In the genomic region with DNA sequence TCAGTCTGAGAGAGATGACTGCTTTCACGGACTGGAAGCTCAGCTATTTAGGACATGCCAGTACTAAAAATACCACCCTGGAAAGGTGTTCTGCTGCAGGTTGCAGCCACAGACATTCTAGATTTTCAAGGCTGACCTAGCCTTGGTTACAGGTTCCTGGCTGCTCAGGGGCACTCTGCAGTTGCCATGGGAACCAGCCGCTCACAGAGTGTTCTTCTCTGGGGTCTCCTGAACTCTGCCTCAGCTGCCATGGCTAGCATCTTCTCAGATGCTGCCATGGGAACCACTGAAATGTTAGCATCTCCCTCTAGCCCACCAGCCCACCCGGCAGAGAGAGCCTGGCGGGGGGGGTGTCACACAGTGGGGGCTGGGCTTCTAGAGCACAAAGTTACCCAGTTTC, we compare ENCODE assay signal across 11 mouse cellular contexts. TPM values are rescaled to one million over a fixed set of nuclear protein-coding genes. Genes with fewer than 3 reads are reported as not detected.
DNase-seq lines count a peak whose midpoint lies in the region; ATAC-seq lines count a peak whose summit lies in the region.
"Had no signal": no experiment of that assay in that cellular context is flagged by ENCODE, and none has a peak within 500 bp of the region (broad histone marks: within the 10 kb centered on the region; RNA-seq: fewer than 3 reads in every experiment).

No protein-coding gene starts in this region.

- ATAC-seq in forebrain, embryonic 15.5 days (replicated peaks) = peak; percentile 39; the same call in 1 of the 2 replicates
- no peak for ATAC-seq in limb, embryonic 13.5 days (ENCODE audit: low FRiP score, low read depth)

- intact Hi-C loops in heart, postnatal 36 days (cut with DNase I) = no loop called here

- DNase-seq in thymus, postnatal 0 days (ENCODE audit: low spot score) = peak; percentile 43
- no peak for DNase-seq in thymus, adult 18-20 months
- peak; percentile 63 for DNase-seq in retina, embryonic 14.5 days (ENCODE audit: low spot score)
- DNase-seq in heart, postnatal 36 days = no peak
- no peak for DNase-seq in ovary, postnatal 10 days (ENCODE audit: low spot score)
- DNase-seq in frontal cortex, adult 2 months (ENCODE audit: extremely low spot score in 1 of 2, low spot score in 1 of 2) = no peak
- DNase-seq: gastrocnemius, postnatal 14 days; heart, postnatal 14 days had no signal

- H3K9me3 ChIP-seq in forebrain, embryonic 15.5 days = no peaks in the 10 kb centered on the region
- peaks cover 7% of the 10 kb centered on the region for H3K9me3 ChIP-seq in limb, embryonic 13.5 days

- no peaks in the 10 kb centered on the region for H3K36me3 ChIP-seq in forebrain, embryonic 15.5 days
- H3K36me3 ChIP-seq in limb, embryonic 13.5 days = no peaks in the 10 kb centered on the region

- no peaks in the 10 kb centered on the region for H3K27me3 ChIP-seq in forebrain, embryonic 15.5 days
- H3K27me3 ChIP-seq in limb, embryonic 13.5 days = no peaks in the 10 kb centered on the region

- H3K4me2 ChIP-seq in forebrain, embryonic 15.5 days (replicated peaks) = no peak overlapping the region
- no peak overlapping the region for H3K4me2 ChIP-seq in limb, embryonic 13.5 days (replicated peaks)

- H3K27ac ChIP-seq in forebrain, embryonic 15.5 days (replicated peaks) = peak overlapping the region; percentile 6; the same call in 1 of the 2 replicates
- H3K27ac ChIP-seq in limb, embryonic 13.5 days = peak overlapping the region; percentile 28; the same call in 1 of the 2 replicates
- H3K27ac ChIP-seq: stomach, postnatal 0 days had no signal

- H3K4me1 ChIP-seq in forebrain, embryonic 15.5 days = peaks cover 34% of the 10 kb centered on the region
- H3K4me1 ChIP-seq in limb, embryonic 13.5 days = peaks cover 57% of the 10 kb centered on the region

- H3K4me3 ChIP-seq in forebrain, embryonic 15.5 days = no peak overlapping the region
- H3K4me3 ChIP-seq in limb, embryonic 13.5 days = no peak overlapping the region

- H3K9ac ChIP-seq in forebrain, embryonic 15.5 days (replicated peaks) = no peak overlapping the region
- H3K9ac ChIP-seq in limb, embryonic 13.5 days = no peak overlapping the region

- WGBS in forebrain, embryonic 15.5 days = 16% methylated on average over 4 of the region's 4 CpGs
- WGBS in limb, embryonic 13.5 days = 21% methylated on average over 4 of the region's 4 CpGs

RNA-seq across cellular contexts. Expression of a gene that starts 52.4 kb away (rescaled TPM):
- polyA plus RNA-seq in thymus, postnatal 0 days (2015; fragmentation: Nextera tagmentation; extraction: Ambion mirVana) = 29.7 and 29.8 TPM in 2 replicates
- 8.3 and 8.8 TPM in 2 replicates for polyA plus RNA-seq in forebrain, embryonic 15.5 days (2015; fragmentation: Nextera tagmentation; extraction: Ambion mirVana)
- 12.6 and 13.1 TPM in 2 replicates for polyA plus RNA-seq in limb, embryonic 13.5 days (2015; fragmentation: Nextera tagmentation; extraction: Ambion mirVana)
- total RNA-seq in heart, postnatal 36 days (2021) = 10 to 100 TPM; 13.4 to 26.8 TPM
- 14.9 and 15.3 TPM in 2 replicates for polyA plus RNA-seq in frontal cortex, adult 2 months (2012; rRNA removed)

Comparison
In these comparisons a context has a peak if more than half of its experiments do, and no peak if none do; other contexts are left out.
1. DNase-seq: peak in thymus, postnatal 0 days (single experiment) and retina, embryonic 14.5 days (single experiment); none in thymus, adult 18-20 months (0 of 2), heart, postnatal 36 days (0 of 2), ovary, postnatal 10 days (single experiment) and frontal cortex, adult 2 months (0 of 2).